Mouse (Mus musculus) monocyte, adult 5-6 weeks (primary cell): ENCODE results near the gene Traf4. TPM values are rescaled to one million over a fixed set of nuclear protein-coding genes. Genes with fewer than 3 reads are reported as not detected.

Experiments used
- ATAC-seq: fragments of 153-309, 156-312 bp; replicated peaks from 2 replicates; pipeline ENCODE4 v1.8.0; 2017; ENCODE audit warnings: mild to moderate bottlenecking; ENCODE audit not compliant: low TSS enrichment, insufficient number of reproducible peaks, severe bottlenecking, poor library complexity, low FRiP score
- total RNA-seq: library from RNA; stranded (forward); fragments of 200-1000, 200-491, 200-594 nt; gene quantifications from 3 replicates; pipeline ENCODE4 v1.2.3, GENCODE M21; 2017

Gene Traf4
- total RNA-seq, 1 experiment from 2014 or later: 3.6 TPM

DNA sequence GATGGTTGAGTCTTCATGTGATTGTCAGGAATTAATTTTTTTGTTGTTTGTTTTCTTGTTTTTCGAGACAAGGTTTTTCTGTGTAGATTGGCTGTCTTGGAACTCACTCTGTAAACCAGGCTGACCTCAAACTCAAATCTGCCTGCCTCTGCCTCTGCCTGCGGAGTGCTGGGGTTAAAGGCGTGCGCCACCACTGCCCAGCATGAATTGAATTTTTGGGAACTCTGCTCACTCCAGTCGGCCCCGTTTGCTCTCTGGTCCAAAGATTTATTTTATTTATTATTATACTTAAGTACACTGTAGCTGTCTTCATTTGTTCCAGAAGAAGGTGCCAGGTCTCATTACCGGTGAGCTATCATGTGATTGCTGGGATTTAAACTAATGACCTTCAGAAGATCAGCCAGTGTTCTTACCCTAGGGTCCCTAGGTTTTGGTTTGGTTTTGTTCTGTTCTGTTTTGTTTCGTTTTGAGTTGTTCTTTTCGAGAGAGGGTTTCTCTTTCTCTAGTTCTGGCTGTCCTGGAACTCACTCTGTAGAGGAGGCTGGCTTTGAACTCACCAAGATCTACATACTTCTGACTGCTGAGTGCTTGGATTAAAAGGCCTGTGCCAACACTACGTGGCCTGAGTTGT lies 18.6 kb upstream of the Traf4 start:
- ATAC-seq: no peak

DNA sequence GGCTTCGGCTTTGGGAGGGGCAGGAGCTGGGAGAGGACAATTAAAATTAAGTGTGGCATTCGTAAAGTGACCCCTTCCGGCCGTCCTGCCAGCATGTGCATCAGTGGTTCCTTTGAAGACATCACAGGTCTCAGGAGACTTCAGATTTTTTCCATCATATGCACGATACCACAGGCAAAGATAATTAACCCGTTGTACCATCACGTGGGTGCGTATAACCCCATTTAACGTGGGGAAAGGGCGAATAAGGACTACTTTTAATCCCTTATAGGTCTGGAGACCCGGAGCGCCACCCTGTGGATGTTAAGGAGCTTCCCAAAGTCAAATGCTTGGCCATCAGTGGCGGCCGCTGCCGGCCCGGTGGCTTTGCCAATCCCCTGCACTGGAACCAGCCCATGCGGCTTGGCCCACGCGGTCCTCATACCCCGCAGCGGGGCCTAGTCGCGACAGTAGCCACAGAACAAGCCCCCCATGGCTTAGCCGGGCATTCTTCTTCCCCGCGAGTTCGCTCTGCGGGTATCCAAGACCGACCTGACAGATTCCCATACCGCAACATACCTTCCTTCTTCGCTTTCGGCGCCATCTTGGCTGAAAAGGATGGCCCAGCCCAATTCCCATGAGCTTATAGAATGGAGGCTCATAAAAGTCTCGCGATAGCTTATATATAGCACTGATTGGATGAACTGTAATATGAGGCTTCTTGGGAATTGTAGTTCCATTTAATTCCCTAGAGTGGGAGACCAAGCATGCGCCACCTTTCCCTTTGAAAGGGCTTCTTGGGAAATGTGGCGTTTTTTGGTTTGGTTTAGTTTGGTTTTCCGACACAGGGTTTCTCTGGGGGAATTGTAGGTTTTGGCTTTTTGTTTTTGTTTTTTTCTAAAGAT lies 17.8 kb upstream of the Traf4 start, which contains the start of gene Rpl23a:
Gene Rpl23a, minus strand, starts transcription at position 624 of the 884 bp plus-strand sequence.
- ATAC-seq: peak; percentile 93

DNA sequence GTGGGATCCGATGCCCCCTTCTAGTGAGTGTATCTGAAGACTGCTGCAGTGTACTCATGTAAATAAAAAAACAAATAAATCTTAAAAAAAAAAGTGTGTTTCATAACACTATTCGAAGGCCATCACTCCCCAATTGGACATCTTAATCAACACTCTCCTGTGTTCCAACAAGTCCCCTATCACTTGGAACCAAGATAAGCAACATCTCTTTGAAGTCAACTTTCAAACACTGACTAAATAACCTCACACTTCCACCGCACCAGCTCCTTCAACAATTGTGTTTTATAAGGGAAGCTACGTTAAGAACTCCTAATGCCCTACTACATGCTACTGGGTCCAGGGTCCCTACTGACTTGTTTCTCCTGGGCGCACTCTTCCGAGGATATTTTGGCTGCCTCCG lies 17.1 kb upstream of the Traf4 start:
- ATAC-seq: no peak

DNA sequence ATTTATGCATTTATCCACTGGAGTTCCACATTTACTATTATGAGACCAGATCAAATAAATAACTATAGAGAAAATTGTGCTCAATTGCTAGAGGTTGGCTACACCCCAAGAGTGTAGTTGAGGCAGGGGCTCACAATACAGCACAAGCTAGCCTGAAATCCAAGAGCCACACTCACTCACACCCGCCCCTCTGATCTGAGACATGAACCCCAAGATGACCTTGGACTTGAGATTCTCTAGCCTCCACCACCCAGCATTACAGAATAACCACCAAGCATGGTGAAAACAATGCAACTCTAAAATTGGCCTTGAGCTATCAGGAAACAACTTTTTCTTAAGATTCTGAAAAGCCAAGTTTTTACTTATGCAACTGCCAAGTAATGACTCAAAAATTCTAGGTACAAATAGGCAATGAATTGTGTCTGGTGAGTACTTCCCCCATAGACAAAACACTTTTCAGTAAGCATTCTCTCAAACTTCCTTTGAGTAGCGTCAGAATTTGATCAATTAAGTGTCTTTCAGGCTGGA lies 16.5 kb upstream of the Traf4 start:
- ATAC-seq: no peak

DNA sequence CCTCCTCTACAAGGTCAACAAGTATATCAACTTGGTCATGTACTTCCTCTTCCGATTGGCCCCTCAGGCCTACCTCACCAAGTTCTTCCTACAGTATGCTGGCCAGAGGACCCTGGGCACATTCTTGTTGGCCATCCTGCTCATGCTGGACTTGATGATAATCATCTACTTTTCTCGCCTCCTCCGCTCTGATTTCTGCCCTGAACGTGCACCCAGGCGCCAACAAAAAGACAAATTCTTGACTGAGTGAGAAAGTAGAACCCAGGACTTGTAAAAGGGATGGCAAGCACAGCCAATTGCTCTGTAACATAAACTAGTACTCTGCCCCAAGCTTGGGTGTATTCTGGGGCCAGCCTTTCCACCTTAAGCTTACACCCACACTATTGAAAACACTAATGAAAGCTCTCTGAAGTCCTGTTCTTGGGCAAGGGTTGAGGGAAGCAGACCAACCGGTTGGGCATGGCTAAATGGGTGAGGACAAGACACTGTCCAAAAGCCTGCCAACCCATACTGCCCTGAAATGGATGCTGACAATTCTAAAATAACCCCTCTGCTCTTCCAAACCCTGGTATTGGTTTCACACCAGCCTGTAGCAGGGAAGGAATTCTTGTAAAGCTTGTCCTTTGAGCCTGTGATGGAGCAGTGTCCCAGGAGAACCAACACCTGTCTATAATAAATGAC lies 14.8 kb upstream of the Traf4 start:
- no peak for ATAC-seq

DNA sequence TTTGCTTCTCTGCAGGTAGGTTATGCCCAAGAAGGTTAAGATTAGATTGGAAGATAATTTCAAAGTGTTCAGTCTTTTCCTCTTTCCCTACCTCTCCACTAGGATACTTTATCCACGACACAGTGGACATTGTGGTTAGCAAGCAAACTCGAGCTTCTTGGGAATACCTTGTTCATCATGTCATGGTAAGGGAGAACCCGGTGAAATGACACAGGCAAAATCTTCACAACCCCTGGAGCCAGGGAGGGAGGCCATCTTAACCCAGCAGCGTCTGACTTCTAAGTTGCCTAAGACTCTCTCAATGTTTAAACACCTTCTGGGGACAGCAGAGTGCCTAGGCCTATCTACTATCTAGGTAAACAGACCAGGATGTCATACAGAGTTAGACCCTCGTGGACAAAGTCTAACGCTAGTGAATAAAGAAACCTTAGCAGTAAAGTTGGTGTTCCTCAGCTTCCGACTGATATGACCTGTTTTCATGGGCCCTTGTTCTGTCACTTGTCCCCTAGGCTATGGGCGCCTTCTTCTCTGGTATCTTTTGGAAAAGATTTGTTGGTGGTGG lies 14.1 kb upstream of the Traf4 start:
- no peak for ATAC-seq

DNA sequence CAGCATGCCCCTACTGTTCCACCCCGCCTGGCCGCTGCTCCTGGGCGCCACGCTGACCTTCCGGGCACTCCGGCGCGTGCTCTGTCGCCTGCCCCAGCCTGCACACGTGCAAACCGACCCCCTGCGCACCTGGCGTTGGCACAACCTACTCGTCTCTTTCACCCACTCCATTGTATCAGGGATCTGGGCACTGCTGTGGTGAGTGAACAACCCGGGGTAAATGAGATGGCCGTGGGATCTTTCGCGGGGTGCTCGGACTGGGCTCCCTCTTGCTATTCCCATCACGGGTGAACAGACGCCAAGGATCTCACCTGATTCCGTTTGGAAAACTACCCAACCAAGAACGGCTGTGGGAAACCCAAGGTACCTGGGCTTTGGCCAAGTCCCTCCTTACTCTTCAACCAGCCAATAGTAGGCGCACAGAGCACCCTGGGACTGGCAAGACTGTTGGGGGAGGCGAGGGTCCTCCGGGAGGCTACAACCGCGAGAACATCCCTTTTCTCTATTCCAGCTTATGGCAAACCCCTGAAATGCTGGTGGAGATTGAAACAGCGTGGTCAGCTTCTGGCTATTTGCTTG lies 13.6 kb upstream of the Traf4 start:
- no peak for ATAC-seq

DNA sequence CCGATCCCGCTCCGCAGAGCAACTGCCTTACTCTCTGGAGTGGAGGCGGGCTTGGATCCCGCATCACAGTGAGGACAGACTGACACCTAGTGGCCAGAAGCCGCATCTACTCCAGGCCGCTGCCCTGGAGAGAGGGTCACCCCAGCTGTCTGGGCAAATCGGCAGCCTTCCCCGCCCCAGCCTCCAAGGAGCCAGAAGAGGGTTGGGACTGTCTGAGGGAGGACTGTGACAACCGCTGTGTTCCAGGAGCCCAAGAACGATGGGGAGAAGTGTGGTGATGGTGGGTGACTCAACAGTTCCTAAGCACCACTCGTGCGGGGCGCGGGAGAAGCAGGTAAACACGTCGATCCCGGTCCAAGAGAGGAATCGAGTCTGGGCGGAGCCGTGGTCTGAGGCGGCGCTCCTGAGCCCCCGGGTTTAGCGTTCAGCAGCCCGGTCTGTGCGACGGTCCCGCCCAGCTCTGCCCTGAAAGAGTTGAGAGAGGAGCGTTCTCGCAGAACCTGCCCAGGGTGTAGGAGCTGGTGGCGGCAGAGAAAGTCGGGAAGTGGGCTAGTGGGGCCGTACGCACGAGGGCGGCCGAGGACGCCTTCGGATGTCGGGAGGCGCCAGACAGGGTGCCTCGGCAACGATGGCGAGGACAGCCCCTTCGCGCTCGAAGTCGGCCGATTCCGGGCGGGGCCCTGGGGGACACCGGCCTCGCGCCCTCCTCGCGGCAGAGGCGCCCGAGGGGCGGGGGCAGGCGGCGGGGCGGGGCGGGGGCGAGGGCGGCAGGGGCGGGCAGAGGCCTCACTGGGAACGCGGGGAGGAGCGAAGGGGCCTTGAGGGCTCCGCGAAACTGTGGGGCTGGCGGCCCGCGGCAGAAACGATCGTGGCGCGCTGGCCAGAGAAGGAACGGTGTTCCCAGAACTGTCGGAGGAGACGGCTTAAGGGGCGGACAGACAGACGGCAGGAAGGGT lies 12.8 kb upstream of the Traf4 start:
- ATAC-seq: peak; percentile 79

DNA sequence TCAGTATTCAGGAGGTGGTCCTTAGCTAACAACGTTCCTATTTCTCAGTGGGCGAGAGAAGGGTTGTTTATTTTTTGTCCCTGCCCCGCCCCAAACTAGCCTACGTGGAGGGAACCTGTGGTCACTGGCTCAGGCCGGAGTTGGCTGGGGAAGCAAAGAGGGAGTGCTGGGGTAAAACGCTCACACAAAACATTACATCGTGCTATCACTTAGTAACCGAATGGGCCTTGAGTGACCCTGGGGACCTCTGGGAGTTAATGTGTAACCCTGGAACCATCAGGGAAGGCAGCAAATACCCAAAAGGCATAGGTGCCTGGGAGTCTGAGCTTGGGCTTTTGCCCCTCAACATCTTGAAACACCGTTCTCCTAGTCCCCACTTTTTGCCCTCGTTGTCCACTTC lies 12.0 kb upstream of the Traf4 start:
- ATAC-seq: peak; percentile 15

DNA sequence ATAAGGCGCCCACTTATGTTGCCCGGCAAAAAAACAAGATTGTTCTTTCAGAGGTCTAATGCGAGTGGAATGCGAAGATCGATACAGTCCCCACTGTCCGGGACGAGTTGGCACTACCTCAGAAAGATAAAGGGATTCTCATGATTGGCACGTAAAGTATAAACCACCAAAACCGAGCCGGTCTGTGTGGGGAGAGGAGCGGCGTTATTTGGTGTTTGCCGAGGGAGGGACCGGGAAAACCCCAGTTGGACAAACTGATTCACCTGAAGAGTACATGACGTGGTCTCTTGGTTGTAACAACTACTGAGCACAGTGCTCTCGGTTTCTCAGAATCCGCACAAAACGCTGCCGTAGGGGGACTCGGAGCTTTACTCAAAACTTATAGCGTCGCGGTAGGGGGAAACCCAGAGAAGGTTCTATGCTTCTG lies 11.5 kb upstream of the Traf4 start:
- no peak for ATAC-seq

DNA sequence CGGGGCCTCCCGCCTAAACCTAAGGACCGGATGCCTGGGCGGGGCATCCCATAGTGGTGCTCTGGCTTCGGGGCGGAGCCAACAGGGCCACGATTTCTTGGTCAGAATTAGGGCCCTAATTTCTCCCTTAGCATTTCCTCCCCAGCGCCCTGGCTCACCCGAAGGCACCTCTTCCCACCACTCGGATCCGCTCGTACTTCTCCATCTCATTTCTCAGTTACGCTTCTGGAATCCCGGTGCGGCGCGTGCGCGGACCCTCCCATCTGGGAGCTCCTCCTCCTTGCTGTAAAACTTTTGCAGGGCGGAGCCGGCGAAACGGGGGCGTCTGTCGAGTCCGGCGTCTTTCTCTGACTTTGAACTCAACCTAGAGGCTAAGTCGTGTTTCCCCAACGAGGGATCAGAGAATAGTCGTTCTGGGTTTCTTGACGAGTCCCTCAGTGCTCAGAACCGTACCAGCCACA lies 11.0 kb upstream of the Traf4 start, which contains the start of the genes Nek8 and Tlcd1:
Gene Nek8, minus strand, starts transcription at position 274 of the 461 bp plus-strand sequence.
Gene Tlcd1, plus strand, starts transcription at position 310 of the 461 bp plus-strand sequence.
- peak; percentile 65 for ATAC-seq

DNA sequence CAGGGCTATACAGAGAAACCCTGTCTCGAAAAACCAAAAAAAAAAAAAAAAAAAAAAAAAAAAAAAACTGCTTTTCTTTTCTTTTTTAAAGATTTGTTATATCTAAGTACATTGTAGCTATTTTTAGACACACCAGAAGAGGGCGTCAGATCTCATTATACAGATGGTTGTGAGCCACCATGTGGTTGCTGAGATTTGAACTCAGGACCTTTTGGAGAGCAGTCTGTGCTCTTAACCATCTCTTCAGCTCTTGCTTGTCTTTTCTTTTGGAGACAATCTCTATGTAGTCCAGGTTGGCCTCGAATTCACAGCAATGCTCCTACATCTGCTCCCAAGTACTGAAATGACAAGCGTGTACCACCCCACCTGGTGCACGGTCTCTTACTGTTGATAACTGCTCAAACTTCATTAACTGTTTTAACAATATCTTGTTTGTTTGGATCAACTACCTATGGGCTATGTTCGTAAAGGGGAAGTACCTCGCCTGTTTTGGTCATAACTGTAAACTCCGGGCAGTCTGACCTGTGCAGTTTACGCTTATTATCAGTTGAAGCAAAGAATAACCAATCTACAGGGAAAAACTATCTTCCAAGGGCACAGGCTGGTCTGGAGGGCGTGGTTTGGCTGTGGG lies 10.5 kb upstream of the Traf4 start:
- no peak for ATAC-seq

DNA sequence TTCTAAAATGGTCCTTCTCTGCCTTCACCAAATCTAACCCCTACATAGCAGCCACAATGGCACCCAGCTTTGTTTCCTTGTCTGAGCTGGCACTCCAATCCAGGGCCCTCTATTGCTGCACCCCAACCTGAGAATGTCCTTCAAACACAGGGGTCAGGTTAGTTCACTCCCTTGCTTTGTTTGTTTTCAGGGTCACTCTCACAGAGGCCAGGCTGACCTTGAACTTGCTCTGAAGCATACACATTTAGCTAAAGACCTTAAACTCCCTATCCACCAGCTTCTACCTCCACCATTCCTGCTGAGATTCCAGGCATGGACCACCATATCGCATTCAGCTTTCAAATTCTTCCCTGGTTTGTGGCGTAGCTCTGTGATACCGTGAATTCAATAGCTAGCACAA lies 9.1 kb upstream of the Traf4 start:
- ATAC-seq: no peak

DNA sequence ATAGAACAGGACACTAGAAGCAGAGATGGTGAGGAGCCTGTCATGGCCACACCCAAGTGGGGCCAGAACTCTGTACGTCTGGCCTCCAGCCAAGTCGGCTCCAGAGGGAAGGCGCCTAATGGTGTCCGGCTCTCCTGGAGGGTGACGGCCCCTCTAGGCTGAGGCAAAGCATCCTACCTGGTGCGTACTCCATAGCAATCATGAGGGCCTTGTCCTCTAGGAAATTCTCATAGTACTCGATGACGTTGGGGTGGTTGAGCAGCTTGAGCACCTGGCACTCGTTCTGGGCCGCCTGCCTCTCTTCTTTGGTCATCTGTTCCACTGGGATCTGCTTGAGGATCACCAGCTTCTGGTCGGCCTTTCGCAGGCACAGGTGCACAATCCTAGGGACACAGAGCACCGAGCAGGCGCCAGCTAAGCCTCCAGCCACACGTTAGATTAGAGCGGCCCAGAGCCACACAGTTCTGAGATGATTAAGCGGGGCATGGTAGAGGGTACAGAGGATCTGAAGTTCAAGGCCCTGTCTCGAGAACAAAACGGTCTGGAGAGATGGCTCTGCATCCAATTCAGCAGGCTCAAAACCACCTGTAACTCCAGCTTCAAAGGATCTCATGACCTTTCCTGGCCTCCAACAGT lies 7.5 kb upstream of the Traf4 start:
- no peak for ATAC-seq

DNA sequence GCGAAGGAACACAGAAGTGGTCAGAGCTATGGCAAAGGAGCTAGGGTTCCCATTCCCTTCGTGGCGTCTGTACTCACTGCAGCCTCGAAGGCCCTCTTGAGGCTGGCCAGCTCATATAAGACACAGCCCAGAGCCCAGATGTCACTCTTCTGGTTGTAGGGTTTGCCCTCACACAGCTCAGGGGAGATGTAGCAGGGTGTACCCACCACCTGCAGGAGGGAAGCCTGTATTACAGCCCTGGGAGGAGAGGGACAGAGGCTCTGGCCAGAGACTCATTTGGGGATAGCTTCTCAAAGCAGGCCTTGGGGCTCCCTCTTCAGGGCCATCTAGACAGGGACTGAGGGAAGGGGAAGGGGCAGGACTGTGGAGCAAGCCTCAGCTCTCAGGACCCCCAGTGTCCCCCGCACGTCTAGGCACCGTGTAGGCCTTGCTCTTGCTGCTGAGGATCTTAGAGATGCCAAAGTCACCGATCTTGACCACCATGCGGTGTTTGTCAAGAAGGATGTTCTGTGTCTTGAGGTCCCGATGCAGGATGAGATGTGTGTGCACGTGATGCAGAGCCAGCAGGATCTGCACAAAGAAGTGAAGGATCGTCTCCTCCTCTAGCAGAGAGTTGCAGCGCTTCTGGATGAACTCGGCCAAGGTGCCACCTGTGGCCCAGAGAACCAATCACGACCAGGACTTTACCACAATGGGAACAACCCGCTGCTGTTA lies 6.8 kb upstream of the Traf4 start:
- ATAC-seq: no peak

DNA sequence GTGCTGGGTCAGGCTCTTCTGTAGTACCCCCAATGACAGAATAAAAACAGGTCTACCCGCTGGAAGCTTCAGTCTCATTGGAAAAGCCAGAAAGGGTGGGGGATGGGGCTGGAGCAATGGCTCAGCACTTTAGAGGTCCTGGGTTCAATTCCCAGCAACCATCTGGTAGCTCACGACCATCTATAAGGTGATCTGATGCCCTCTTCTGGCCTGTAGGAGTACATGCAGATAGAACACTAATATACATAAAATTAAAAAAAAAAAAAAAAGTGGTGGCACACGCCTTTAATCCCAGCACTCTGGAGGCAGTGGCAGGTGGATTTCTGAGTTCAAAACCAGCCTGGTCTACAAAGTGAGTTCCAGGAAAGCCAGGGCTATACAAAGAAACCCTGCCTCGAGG lies 5.9 kb upstream of the Traf4 start:
- ATAC-seq: no peak
